Mouse (Mus musculus): ENCODE results near the gene Rdh16f1. TPM values are rescaled to one million over a fixed set of nuclear protein-coding genes. Genes with fewer than 3 reads are reported as not detected.

Gene Rdh16f1
- under 1 TPM in 1 of 2 experiments, not detected in 1; 0.42 TPM for total RNA-seq (2021)

DNA sequence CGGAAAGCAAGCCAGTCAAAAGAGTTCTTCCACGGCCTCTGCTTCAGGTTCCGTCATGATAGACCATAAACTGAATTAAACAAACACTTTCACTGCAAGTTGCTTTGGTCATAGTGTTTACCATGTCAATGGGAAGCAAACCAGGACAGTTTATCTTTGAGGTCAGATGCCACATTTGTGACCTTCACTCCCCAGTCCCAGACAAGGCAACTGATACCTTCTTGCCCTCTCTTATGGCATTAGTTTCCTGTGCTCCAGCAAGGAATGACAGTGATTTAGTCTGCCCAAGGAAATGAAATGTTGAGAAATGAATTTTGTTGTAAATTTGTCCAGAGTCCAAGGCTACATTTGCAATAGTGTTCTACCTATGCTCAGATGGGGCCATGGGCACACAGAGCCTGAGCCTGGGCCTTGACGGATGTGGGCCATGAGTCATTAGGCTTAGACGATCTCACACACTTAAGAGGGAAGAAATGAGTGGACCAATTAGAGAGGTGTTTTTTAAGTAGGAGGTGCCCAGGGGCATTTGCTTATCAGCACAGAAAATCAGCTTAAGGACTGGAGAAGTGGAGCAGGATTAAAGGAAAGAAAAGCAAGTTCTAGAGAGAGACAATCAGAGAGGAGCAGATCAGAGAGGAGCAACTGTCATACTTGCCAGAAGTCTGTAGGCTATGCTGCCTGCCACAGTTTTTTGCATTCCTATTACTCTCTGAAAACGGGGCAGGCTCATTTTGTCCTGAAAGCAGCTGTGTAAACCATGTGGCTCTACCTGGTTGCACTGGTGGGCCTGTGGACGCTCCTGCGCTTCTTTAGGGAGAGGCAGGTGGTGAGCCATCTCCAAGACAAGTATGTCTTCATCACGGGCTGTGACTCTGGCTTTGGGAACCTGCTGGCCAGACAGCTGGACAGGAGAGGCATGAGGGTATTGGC is at the start of gene Rdh16f1, which contains the start of gene Rdh1:
Rdh16f1 (plus strand) TSS at position 607 of the 930 bp plus-strand sequence.
Rdh1 (plus strand) TSS at position 541 of the 930 bp plus-strand sequence.
- DNase-seq (ENCODE audit: extremely low spot score in 1 of 2, low spot score in 1 of 2): no peak

DNA sequence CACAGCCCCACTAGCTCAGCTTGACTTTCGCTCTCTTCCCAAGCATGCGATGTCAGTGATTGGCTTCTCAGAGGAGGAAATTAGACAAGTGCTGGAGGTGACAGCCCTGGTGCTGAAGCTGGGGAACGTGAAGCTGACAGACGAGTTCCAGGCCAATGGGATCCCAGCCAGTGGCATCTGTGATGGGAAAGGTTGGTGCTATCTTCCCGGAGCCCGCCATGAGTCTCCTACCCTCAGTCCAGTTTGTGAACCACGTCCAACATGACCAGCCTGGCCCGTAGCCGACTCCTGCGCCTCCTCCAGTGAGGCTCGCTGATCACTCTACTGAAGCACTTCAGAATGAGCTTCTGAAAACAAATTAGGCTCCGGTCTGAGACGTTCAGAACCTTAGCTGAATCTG is 49.3 kb upstream of the Rdh16f1 start:
- no peak for DNase-seq (ENCODE audit: extremely low spot score in 1 of 2, low spot score in 1 of 2)

- DNase-seq (ENCODE audit: extremely low spot score in 1 of 2, low spot score in 1 of 2): no peak
Measured at GRCm38 (mm10) chr10:127712736-127713135, 46.9 kb upstream of the Rdh16f1 start.

DNA sequence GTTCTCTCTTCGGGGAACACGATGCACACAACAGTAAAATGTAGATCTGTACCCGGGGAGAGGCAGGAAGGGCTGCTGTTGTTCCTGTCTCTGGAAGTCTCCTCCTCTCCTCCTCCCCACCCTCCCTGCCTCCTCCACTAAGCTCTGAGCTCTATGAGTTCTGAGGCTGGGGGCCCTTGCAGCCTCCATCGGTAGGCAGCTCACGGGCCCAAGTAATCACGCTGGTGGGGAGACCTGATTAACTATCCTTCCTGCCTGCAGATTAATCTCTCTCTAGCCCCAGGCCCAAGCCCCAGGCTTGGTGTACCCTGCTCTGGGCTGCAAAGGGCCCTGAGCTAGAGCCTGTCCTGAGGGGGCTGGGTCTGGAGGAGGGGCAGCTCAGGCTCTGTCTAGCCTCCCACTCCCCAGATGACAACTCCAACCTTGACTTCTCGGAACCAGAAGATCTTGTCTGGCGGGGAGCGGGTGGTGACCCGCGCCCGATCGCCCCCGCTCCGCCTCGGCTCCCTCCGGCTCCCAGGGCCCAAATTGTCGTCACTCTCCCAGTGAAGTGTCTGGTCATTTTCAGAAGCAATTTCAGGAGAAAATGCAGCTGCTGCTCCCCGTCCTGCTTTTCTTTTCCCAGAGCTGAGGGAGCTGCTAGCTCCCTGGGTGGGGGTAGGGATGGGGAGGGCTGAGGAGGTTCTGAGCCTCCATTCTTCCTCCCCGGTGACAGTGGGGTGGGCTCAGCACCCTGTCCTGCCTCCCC is 37.7 kb upstream of the Rdh16f1 start:
- DNase-seq (ENCODE audit: extremely low spot score in 1 of 2, low spot score in 1 of 2): no peak

GRCm38 (mm10) chr10:127724178-127724577 is 35.4 kb upstream of the Rdh16f1 start, which contains the start of gene Tac2:
Gene Tac2, plus strand, starts transcription at chr10:127724478.
- DNase-seq (ENCODE audit: extremely low spot score in 1 of 2, low spot score in 1 of 2): no peak

GRCm38 (mm10) chr10:127725136-127725535 is 34.5 kb upstream of the Rdh16f1 start:
- no peak for DNase-seq (ENCODE audit: extremely low spot score in 1 of 2, low spot score in 1 of 2)

- no peak for DNase-seq (ENCODE audit: extremely low spot score in 1 of 2, low spot score in 1 of 2)
Measured at GRCm38 (mm10) chr10:127728437-127728836, 31.1 kb upstream of the Rdh16f1 start.

DNA sequence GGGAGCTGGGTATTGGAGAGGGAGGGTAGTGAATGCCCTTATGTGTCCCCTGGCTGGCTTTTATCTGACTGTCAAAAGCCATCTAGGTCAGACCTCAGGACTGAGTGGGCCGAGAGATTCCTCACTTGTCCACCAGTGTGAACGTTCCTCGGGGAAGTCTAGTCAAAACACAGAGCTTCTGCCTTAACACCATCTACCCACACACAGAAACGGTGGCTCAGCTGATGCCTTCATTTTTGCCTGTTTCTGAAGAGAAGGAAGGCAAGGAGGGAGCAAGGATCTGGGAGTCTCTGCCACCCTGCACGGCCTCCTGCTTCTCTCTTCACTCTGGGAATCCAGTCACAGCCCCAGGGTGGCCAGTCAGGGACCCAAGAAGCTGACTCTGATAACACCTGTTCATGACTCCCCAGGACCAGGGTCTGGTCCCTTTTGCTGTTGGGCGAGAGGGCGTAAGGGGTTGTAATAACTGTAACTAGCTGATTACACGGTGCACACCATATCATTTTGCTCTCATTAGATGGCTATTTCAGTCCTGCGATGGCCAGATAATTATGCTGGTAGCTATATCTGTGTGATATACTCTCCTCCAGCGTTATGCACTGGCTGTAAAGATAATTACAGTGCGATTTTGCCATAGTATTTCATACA is 29.2 kb upstream of the Rdh16f1 start:
- no peak for DNase-seq (ENCODE audit: extremely low spot score in 1 of 2, low spot score in 1 of 2)

DNA sequence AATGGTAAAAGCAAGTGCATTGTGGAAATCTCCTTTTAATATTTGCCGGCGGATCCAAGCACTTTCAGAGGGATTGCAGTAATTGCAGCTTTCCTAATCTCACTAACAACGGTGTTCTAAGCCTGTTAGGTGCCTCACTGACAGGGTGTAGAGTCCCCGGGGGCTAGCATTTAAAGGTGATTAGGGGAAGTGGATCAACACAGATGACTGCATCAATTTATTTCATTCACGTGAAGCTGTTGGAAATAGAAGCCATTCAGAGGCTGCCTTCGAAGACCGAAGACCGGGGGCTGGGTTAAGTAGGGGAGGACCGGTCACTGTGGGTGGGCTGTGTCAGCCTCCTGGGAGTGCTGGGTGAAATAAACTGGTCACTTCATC is 28.7 kb upstream of the Rdh16f1 start:
- no peak for DNase-seq (ENCODE audit: extremely low spot score in 1 of 2, low spot score in 1 of 2)

DNA sequence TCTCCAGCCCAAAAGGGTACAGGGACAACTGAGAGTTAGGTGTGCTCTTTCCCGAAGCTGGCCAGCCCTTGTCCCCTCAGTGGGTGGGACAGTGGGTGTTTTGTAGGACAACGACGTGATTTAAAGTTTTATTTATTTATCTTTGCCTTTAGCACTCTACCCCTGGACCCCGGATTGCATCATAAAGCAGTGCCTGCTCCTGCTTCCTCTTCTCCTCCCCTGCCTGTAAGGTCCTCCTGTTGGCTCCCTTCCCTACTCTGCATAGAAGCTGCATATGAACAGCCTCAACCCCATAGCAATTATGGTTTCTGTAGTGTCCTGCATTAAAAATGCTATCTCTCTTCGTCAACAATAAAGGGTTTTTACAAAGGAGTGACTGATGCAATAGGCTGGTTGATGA is 28.2 kb upstream of the Rdh16f1 start:
- DNase-seq (ENCODE audit: extremely low spot score in 1 of 2, low spot score in 1 of 2): no peak

GRCm38 (mm10) chr10:127734434-127734833 is 25.2 kb upstream of the Rdh16f1 start:
- no peak for DNase-seq (ENCODE audit: extremely low spot score in 1 of 2, low spot score in 1 of 2)

GRCm38 (mm10) chr10:127736266-127736665 is 23.3 kb upstream of the Rdh16f1 start:
- DNase-seq (ENCODE audit: extremely low spot score in 1 of 2, low spot score in 1 of 2): no peak

DNA sequence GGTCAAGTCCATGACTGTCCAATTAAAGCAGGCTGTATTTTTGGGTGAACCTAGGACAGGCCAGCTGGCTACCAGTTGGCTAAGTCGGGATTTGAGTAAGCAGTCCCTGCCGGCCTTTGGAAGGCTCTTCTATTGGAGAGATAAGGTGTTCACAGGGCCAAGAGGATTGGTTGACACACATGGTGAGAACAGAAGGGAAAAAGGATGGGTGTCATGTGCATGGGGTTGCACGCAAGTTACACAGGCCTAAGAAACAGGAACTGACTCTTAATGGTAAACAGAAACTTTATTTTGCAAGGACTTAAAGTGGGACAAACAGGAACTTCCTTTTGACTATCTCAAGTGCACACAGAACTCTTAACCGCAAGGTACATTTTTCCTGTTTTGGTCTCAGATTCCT is 22.7 kb upstream of the Rdh16f1 start:
- DNase-seq (ENCODE audit: extremely low spot score in 1 of 2, low spot score in 1 of 2): no peak

DNA sequence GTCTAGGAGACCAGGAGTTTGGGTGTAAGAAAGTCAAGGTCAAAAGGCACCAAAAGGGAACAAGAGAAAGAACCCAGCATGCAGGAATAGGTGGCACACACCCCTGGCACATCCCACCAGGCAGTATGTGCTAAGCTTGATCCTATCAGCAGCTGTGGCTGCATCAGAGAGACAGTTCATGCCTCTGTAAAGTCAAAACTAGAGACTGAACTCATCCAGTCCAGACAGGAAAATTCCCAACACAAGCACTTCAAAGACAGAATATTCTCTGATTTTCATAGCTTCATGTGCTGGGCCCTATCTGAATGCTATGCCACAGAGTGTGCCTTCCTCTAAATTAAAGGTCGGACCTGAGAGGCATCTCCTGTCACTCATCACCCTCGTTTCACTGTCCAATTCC is 22.0 kb upstream of the Rdh16f1 start:
- no peak for DNase-seq (ENCODE audit: extremely low spot score in 1 of 2, low spot score in 1 of 2)

- peak in 1 of 2 experiments; percentile 31 for DNase-seq (ENCODE audit: extremely low spot score in 1 of 2, low spot score in 1 of 2)
Measured at GRCm38 (mm10) chr10:127738151-127738882, 21.3 kb upstream of the Rdh16f1 start.

GRCm38 (mm10) chr10:127739083-127739660 is 20.4 kb upstream of the Rdh16f1 start, which contains the start of gene Zbtb39:
Gene Zbtb39, plus strand, starts transcription at chr10:127739538.
- DNase-seq (ENCODE audit: extremely low spot score in 1 of 2, low spot score in 1 of 2): peak; percentile 63 to 73

- DNase-seq (ENCODE audit: extremely low spot score in 1 of 2, low spot score in 1 of 2): no peak
Measured at GRCm38 (mm10) chr10:127739661-127740161, 19.9 kb upstream of the Rdh16f1 start.

DNA sequence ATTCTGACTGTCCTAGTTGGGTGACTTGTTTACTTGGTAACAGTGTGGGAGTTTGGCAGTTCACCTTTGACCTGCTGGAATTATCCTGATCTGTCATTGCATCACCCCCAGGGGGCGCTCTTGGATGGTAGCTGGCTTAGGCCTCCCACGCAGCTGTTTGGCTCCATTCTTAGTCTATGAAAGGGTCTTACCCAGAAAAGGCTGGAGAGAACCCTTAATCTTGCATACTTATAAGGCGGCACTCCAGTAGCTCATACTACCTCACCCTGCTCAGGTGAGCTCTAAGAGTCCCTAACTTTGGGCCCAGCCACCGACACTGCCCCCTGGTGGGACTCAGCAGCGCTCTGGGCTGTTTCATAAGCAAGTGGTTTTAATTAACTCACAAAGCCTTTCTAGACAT is 14.9 kb upstream of the Rdh16f1 start:
- peak in 1 of 2 experiments; percentile 53 for DNase-seq (ENCODE audit: extremely low spot score in 1 of 2, low spot score in 1 of 2)

- no peak for DNase-seq (ENCODE audit: extremely low spot score in 1 of 2, low spot score in 1 of 2)
Measured at GRCm38 (mm10) chr10:127745886-127746285, 13.7 kb upstream of the Rdh16f1 start.

All from layer of hippocampus, postnatal 25 days (tissue).